Mouse (Mus musculus) ES-CJ7 (cell line): ENCODE measurements at regions not wholly inside any gene's neighbourhood (a gene's known extent, or its start where the extent isn't known, plus 50 kb on each side); places are given as distances from the start of the nearest gene placed in this dataset.

Experiments
- DNase-seq: peaks from one replicate; pipeline ENCODE4 v3.0.0; 2011; ENCODE audit warnings: low read depth, low spot score

DNA sequence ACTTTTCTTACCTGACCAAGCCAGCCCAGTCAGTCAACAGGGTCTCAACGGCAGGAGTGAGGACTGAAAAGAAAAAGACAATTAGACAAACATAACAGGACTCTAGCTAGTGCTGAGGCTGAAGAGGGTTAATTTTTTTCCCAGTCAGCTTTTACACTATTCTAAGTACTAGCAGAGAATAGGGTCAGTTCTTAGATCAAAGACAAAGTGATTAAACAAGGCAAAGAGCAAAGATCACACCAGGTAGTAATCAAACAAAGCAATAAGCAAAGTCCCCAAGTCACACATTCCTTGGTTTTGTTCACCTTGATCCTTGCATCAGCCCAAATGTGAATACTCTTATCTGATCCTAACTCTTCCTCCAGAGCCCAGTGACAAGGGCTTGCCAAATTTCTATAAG, 267.8 kb upstream of the Tsc22d2 start:
- no peak for DNase-seq

- no peak for DNase-seq
These were observed 261.4 kb upstream of the Tsc22d2 start for GRCm38 (mm10) chr3:58153141-58153540.

- no peak for DNase-seq
These were observed 260.4 kb upstream of the Tsc22d2 start for GRCm38 (mm10) chr3:58153874-58154756.

GRCm38 (mm10) chr3:58159384-58159783, 255.1 kb upstream of the Tsc22d2 start:
- DNase-seq = peak; percentile 60

DNA sequence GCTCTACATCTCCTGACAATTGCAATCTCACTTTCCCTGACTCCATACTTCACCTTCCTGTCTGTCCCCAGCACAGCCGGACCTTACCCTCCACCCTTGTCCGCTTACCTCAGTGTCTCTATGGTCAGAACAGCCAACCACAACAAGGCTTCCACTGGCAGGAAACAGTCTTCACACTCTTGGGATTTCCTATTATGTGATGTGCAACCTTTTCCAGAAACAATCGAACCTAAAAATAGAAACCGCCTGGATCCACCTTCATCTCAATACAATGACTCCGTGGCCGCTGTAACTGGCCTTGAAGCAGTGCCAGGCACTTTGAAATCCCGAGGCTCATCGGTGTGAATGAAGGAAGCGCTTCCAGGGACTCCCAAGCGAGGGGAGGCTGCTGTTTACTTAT, 252.3 kb upstream of the Tsc22d2 start:
- no peak for DNase-seq

DNA sequence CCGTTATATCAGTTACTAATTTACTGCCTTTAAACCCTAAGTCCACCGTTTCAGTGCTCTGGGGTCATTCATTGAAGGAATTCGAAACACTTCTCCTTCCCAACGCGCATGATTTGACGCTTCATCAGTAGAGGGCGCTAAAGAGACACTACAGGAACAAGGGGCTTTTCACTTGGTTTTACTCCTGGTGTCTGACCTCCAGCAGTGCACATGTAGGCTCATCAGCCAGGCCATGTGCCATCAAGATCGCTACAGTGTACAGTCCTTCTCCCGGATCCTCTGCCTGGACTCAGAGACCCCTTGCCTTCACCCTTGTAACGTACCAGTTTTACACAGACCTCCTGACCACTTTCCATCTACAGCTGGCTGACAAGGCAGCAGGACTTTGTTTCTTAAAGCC, 250.7 kb upstream of the Tsc22d2 start:
- DNase-seq = peak; percentile 93

DNA sequence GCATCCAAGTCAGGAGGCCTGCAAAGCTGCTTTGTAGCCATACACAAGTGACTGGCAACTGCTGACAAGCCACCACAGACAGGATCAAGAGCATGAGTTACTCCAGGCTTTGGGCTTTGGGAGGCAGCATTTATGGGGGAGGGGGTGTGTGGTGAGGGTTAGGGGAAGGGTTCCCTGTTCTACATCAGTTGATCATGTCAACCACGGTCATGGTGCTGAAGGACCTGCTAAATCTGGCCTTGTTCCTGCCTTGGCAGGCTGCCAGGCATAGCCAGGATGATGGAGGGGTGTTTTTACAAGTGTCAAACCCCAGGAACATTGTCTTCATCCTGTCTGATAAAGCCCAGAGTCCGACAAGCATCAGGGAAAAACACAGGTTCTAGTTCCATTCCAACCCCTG, 247.9 kb upstream of the Tsc22d2 start:
- DNase-seq = no peak

DNA sequence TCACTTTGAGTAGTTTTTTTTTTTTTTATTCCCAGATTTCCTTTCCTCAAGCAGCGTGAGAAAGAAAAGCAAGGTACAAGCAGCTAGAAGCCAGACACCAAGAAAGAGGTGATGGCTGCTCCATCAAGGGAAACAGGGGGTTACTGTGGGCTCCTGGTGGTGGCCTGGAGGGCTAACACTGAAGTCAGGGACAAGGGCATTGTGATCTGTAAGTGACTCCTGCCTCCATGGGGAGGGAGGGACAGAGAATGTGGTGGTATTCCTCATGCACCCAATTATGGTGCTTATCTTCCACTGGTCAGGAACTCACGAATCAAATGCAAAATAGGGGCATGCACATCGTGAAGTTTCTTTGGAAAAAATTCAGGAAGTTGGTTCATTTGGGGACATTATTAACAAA, 247.4 kb upstream of the Tsc22d2 start:
- DNase-seq = no peak

- DNase-seq = peak; percentile 14
These were observed 246.7 kb upstream of the Tsc22d2 start for GRCm38 (mm10) chr3:58167761-58168290.

DNA sequence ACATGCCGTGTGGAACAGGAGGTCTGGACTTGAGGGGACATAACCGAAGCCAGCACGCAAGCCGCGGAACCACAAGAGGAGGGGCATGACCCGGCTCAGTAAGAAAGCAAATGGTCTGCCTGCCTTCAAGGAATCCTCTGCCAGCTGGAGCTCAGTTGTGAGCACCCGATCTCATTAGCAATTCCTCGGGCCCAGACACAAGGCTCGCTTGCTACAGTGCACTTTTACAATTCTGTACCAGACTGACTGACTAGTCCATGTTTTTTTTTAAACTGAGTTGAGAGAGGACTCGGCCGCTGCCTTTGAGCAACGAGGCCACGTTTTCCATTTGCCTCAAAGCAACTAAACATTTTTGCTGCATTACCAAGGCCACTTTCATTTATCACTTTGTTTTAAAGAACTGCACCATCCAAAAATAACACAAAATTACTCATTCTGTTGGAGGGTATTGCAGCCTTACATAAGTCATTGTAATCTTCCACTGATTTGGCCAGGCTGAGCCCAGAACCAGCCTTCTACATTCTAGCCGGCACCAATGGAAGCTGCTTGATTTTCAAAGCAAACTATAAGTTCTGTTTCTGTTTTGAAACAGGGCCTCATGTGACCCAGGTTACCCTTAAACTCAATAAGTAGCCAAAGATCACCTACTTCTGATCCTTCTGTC, 245.9 kb upstream of the Tsc22d2 start:
- no peak for DNase-seq

DNA sequence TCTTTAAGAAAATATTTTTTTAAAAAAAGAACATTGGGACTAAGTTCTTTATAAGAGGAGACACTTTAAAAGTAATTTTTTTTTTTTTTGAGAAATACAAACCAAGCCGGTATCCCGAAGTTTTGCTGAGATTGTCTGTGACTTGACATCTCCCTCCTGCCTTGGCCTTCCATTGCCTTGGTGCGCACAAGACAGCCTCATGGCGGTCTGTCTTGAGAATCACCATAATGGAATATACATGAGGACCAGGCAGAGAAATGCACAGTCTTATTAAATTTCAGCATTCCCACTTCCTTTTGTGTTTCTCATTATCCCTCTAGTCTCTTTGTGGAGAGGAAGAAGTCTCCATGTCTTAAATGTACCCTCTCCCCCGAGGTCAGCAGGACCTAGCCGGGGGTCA, 244.7 kb upstream of the Tsc22d2 start:
- DNase-seq = no peak

DNA sequence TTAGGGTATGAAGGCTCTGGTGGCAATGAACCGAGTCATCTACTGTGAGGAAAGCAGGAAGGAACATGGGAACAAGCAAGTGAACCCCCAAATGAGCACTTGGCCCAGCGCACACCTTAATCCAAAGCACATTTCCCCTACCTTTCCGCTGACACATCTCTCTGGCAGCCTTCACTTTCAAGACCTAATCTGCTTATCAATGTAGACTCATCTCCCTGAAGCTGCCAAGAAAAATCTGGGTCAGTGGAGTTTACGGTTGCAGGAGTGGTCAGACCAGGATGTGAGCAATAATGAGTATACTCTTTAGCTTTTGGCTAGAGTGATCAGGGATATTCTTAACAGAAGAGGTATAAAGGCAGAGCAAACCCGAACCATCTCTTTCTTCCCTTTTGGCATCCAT, 242.4 kb upstream of the Tsc22d2 start:
- no peak for DNase-seq

GRCm38 (mm10) chr3:58173821-58174220, 240.7 kb upstream of the Tsc22d2 start:
- no peak for DNase-seq

DNA sequence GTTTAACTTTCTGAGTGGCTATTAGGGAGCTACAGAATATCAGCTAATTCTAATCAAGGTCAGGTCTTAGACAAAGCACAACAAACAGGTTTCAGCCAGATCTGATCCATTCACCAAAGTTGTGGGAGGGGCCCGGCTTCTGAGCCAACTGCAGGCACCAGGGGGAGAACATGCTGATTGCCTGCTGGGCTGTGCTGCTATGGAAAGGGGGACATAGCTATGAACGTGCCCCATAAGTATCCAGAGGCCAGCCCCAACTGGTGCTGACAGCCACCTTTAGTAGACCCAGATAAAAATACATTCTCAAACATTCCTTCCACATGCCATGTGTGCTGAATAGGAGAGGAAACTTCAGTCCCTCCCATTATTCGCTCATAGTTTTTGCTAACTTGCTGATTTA, 232.8 kb upstream of the Tsc22d2 start:
- DNase-seq = peak; percentile 55

DNA sequence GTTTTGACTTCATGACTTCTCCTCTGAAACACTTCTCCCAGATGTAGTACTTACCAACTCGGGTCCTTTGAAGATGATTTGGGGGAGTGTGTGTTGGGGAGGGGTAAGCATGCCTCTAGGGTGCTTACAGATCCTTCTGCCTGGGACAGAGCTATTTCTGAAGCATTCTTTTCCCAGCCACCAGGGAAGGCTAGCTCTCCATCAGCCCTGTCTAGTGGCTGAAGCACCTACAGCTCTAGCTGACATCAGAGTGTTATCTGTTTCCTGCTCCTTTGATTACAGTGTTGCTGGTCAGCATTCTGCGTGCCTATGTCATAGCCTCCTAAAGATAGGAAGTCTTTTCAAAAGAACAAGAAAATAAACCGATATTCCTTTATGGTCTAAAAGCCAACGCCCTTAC, 232.2 kb upstream of the Tsc22d2 start:
- no peak for DNase-seq

- no peak for DNase-seq
These were observed 231.2 kb upstream of the Tsc22d2 start for GRCm38 (mm10) chr3:58183279-58183678.

DNA sequence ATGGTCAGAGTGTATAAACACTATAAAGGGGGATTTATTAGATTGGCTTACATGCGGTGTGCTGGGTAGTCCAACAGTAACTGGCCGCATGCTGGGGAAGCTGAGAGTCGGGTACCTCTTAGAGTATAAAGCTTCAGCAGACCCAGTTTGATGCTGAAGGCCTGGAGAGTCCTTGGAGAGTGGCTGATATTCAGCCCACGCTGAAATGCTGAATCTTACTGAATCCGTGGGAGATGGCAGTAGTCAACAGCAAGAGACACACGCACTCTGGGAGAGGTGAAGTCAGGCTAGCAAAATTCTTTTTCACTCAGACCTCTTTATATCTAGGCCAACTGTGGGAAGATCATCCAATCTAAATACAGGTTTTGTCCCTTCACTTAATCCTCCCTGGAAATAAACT, 214.1 kb upstream of the Tsc22d2 start:
- no peak for DNase-seq

DNA sequence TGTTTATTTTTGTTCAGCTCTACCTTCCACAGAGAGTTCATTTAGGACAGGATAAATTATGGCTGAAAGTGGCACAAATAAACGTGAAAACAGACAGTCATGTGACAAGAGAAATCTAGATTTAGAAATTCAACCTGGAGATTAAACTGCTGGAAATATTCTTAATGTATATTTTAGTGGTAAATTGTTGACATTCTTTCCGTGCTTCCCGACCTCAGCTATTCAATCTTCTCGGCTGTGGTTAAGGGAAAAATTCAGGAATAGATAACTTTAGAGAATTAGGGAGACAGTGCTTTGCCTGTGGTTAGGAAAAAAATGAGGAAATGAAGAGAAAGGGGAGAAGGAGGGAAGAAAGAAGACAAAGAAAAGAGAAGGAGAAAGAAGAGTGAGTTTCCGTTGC, 211.7 kb upstream of the Tsc22d2 start:
- DNase-seq = no peak

- DNase-seq = no peak
These were observed 210.7 kb upstream of the Tsc22d2 start for GRCm38 (mm10) chr3:58203806-58204205.

- DNase-seq = no peak
These were observed 209.0 kb upstream of the Tsc22d2 start for GRCm38 (mm10) chr3:58205526-58205925.

- DNase-seq = no peak
These were observed 207.6 kb upstream of the Tsc22d2 start for GRCm38 (mm10) chr3:58206776-58207398.

- DNase-seq = peak; percentile 16
These were observed 203.5 kb upstream of the Tsc22d2 start for GRCm38 (mm10) chr3:58211016-58211415.
